Mouse (Mus musculus): ENCODE data around the gene Tmem205. TPM values are rescaled to one million over a fixed set of nuclear protein-coding genes. Genes with fewer than 3 reads are reported as not detected.

Tmem205 gene
- total RNA-seq, 2 experiments from 2014 or later = 11.6 to 11.8 TPM

DNA sequence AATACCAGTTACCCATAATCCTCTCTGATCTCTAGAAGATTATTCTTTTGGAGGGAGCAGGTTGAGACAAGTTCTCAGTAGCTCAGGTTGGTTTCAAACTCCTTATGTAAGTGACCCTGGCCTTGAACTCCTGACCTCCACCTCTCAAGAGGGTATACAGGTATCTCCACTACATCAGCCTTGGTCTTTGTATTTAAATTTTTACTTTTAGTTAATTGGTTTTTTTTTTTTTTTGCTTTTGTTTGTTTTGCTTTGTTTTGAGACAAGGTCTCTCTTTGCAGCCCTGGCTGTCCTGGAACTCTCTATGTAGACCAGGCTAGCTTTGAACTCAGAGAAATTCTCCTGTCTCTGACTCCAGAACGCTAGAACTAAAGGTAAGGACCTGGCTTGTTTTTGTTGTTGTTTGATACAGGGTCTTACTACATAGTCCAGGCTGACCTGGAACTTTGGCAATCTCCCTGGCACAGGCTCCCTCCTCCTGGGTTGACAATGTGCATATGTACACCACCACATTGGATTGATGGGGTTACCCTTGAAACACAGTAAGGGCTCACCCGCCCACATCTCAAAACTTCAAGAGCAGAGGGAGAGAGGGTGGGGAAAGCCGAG, 3.8 kb downstream of the Tmem205 start:
- Histone ChIP-seq H3K27ac (peak overlapping the region; percentile 76), H3K4me3 (no peak overlapping the region)
- intact Hi-C loops (cut with DNase I) = no loop called here
- no peak for TF ChIP-seq CTCF (IDR thresholded peaks at IDR 0.05)
- DNase-seq = no peak

DNA sequence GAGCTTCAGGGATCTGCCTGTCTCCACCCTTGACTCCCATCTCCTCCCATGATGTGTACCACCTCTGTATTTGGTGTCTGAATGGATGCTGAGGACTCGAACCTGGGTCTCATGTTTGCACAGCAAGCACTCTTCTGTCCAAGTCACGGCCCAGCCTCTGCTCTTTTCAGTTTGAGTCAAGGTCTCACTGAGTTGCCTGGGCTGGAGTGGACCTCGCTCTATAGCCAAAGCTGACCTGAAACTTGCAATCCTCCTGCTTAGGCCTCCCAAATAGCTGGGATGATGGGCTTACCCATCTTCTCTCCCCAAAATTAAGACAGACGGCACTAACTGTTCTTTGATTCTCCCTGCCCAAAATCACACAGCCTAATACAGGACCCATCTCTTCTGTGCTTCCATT, 4.3 kb downstream of the Tmem205 start:
- no peak for DNase-seq
- intact Hi-C loops (cut with DNase I) = no loop called here
- TF ChIP-seq CTCF (IDR thresholded peaks at IDR 0.05) = no peak
- H3K27ac ChIP-seq = peak overlapping the region; percentile 76; the same call in 1 of the 2 replicates
- H3K4me3 ChIP-seq = no peak overlapping the region

DNA sequence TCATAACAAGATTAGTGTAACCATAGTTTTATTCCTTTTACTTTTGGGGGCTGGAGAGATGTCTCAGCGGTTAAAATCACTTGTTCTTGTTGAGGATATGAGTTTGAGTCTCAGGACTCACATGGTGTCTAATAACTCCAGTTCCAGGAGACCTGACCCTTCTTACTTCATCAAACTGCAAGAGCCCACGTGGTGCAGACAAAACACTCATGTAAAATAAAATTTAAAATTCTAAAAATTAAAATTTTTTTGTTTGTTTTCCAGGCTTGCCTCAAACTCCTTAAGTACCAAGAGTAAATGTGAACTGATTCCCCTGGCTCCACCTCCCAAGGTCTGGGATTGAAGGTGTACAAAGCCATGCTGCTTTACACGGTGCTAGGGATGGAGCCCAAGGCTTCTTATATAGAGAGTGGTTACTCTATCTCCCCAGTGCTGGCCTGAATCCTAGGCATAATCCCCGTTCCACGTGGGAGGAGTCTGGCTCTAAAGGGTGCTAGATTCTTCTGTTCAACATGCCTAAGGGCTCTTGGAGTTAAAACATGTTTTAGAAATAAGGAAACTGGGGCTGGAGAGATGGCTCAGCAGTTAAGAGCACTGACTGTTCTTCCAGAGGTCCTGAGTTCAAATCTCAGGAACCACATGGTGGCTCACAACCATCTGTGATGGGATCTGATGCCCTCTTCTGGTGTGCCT, 8.5 kb downstream of the Tmem205 start:
- Histone ChIP-seq H3K27ac (peak overlapping the region; percentile 79), H3K4me3 (peak overlapping the region; percentile 92)
- intact Hi-C loops (cut with DNase I) = no loop called here
- no peak for TF ChIP-seq CTCF (IDR thresholded peaks at IDR 0.05)
- no peak for DNase-seq

DNA sequence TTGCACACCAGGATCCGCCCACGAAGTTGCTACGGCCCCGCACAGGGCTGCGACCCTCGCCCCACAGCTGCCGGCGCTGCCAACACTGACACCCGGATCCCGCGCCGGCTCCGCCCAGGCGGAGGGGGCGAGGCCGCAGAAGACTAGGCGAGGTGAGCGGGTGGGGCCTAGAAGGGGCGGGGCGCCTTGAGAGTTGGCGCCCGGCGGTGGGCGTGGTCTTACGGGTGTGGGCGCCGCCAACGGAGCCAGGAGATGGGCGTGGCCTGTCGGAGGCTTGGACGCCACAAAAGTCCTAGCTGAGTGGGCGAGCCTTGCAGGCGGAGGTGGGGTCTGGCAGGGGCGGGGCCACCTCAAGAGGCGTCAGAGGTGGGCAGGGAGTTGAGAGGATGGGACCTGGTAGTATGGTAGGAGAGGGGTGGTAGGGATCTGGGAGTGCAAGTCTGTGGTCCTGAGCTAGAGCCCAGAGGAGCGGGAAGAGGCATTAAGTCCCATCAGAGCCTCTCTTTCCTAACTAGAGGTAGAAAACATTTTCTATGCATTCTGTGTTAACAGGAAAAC, 9.2 kb downstream of the Tmem205 start, which contains the start of gene Rab3d:
Gene Rab3d (minus strand): TSS at position 158 of the 558 bp plus-strand sequence.
- peak within 1 kb of the TSS; percentile 79 for H3K27ac ChIP-seq
- no peak for TF ChIP-seq CTCF (IDR thresholded peaks at IDR 0.05)
- intact Hi-C loops (cut with DNase I) = no loop called here

DNA sequence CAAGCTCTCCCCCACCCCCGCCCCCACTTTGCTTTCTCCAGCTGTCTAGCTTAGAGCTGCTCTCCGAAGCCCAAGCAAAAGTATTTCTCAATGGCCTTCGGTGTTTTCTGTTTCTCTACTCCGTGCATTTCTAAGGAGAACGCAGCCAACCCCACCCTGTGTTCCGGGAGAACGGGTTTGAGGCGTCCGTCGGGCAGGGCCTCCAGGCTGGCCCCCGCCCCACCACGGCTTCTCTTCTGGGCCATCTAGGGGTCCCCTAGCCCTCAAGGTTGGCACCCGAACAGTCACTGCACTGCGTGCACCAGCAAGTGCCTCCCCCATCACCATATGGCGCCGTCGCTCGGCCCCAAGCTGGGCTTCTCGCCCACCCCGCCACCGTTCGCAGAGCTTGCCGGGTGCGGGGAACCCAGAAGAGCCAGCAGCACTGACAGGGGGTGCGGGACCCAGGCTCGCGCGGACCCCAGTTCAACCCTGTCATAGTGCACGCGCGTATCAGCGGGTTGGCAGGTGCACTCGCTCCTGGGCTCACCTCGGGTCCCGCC, 9.8 kb downstream of the Tmem205 start:
- no peak for DNase-seq
- H3K27ac ChIP-seq = peak overlapping the region; percentile 79
- intact Hi-C loops (cut with DNase I) = no loop called here
- TF ChIP-seq CTCF (IDR thresholded peaks at IDR 0.05) = no peak
- peak overlapping the region; percentile 92 for H3K4me3 ChIP-seq

More for the DNA sequence above, 9.2 kb downstream of the Tmem205 start, which contains the start of gene Rab3d:
- DNase-seq = peak; percentile 95
- H3K4me3 ChIP-seq = peak within 1 kb of the TSS; percentile 92

DNA sequence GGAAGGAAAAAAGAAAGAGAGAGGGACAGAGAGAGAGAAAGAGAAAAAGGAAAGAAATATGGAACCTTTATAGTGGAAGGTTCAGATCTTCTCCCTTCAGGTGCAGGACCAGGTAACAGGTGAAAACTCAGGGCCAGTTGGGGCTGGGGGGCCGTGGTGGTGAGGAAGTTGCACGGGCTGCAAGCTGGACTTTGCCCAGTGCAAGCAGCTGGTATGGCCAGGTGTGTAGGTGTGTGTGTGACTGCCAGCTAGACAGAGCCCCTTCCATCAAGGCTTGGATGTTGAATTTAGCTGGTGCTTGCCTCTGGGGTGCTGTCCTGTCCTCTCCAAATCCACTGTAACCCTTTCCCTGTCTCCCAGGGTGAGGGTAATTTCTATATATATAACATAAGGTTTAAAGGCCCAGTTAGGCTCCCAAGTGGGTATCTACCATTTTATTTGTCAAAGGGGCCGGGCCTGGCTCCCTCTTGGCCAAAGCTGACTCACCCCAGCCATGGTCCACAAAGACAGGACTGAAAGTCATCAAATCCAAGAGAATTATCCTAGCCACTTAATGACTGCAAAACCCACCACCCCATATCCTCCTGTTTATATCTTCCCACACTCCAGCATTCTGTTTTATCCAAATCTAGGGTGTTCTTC, 10.4 kb downstream of the Tmem205 start:
- Histone ChIP-seq H3K4me3 (peak overlapping the region; percentile 92), H3K27ac (peak overlapping the region; percentile 79)
- TF ChIP-seq CTCF (IDR thresholded peaks at IDR 0.05) = no peak
- DNase-seq = no peak
- intact Hi-C loops (cut with DNase I) = no loop called here

DNA sequence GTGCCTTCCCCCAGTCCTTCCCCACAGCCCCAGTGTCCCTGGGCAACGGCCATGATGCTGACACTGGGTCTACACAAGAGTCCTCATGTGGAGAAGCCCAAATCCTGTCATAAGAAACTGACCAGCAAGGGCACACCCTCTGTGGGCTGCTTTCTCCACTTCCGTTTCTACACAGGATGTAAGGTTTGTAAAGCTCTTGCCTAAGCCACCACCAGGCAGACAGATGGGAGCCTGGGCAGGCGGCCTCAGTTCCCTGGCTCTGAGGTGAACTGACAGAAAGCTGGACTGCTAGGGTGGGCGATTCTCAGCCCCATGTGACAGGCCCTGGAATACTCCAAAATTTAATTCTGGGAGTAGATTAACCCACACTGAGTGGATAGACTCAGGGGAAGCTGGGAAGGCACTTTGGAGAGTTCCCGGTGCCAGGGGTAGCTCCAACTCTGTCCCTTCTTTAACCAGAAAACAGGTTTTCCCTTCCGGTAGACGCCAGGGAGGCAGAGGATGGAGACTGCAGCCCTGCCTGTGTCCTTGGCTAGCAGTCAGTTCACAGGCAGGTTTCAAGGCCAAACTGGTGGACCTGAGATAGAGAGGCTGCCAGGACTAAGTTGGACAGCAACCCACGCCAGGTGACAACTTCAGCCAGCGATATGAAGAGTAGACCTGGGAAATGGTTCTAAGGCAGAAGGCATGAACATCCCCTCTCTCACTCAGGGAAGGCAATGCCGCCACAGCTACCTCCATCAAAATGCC, 17.7 kb downstream of the Tmem205 start:
- Histone ChIP-seq H3K27ac (no peak overlapping the region), H3K4me3 (no peak overlapping the region)
- intact Hi-C loops (cut with DNase I) = no loop called here
- TF ChIP-seq CTCF (IDR thresholded peaks at IDR 0.05) = no peak
- no peak for DNase-seq

DNA sequence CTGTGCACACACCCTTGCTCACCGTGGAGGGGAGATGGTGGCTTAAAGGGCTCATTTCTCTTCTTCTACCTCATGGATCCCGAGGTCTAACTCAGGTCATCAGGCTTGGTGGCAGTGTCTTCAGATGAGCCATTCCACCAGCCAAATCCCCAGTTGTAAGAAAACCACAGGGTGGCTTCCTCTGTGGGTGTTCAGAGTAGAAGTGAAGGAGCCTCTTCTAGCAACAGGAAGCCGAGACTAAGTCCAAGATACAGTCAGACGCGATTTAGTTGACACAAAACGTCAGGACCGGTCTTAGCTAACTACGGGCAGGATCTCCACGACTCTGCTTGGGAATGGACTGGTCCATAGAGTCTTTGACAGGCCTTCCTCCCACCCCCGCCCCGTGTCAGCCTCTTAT, 19.1 kb downstream of the Tmem205 start:
- no peak overlapping the region for H3K4me3 ChIP-seq
- intact Hi-C loops (cut with DNase I) = no loop called here
- no peak overlapping the region for H3K27ac ChIP-seq

DNA sequence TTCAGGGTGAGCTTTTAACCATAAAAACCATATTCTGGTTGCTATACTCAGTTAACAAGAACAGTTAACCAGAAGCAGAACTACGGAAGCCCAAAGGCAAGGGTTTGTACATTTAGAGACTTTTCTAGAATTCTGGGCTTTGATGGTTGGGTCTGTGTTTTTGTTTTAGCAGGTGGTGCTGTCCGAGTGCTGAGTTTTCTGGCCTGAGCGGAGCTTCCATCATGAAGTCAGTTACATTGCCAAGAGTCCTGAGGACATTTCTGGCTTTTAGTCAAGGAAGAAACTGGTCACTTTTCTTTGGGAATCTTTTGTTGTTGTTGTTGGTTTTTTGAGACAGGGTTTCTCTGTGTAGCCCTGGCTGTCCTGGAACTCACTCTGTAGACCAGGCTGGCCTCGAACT, 23.3 kb downstream of the Tmem205 start:
- intact Hi-C loops (cut with DNase I) = no loop called here
- DNase-seq = no peak

More for the DNA sequence above, 19.1 kb downstream of the Tmem205 start:
- TF ChIP-seq CTCF (IDR thresholded peaks at IDR 0.05) = no peak
- no peak for DNase-seq

DNA sequence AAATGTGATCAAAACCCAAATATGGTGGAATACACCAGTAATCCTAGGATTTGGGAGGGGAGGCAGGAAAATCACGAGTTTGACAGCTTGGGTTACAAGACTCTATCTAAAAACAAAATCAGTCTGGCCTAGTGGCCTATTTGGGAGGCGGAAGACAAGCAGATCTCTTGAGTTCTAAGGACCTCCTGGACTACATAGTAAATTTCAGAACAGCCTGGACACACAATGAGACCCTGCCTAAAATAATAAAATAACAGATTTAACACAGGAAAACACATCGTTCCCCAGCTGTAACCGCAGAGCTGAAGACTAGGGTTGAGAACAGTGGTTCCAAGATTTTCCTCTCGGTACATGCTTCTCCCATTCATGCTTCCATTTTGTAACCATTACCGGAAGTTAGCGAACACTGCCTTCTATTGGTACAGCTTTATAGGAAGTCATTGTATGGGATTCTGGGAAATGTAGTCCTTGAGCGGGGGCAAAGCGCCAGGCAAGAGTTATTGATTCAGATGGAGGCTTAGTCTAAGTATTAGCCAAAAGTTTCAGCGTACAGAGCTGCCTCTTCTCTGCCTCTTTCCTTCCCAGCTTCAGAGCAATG, 26.0 kb downstream of the Tmem205 start:
- DNase-seq = peak; percentile 74
- peak overlapping the region; percentile 72 for H3K4me3 ChIP-seq
- intact Hi-C loops (cut with DNase I) = no loop called here
- TF ChIP-seq CTCF (IDR thresholded peaks at IDR 0.05) = peak; percentile 51
- H3K27ac ChIP-seq = peak overlapping the region; percentile 53; the same call in 1 of the 2 replicates

More for the DNA sequence above, 23.3 kb downstream of the Tmem205 start:
- TF ChIP-seq CTCF (IDR thresholded peaks at IDR 0.05) = no peak
- Histone ChIP-seq H3K27ac (no peak overlapping the region), H3K4me3 (no peak overlapping the region)

DNA sequence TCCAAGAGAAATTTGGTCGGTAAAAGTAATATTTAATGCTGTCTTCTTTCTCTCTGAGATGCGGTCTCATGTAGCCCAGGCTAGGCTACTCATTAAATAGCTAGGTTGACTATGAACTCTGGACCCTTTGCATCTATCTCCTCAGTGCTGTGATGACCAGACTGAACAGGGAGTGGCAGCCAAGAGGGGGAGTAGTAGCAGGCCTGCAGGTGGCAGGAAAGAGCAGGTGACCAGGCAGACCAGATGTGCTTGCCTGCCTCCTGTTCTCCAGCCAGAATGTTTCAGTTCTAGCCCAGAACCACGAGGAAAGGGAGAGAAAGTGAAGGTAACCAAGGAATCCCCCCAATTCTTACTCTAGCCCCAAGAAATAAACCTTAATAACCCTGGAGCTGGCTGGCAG, 38.1 kb downstream of the Tmem205 start:
- no peak overlapping the region for H3K4me3 ChIP-seq
- intact Hi-C loops (cut with DNase I) = no loop called here
- no peak for DNase-seq
- TF ChIP-seq CTCF (IDR thresholded peaks at IDR 0.05) = peak; percentile 14; the same call in 1 of the 2 replicates
- no peak overlapping the region for H3K27ac ChIP-seq

DNA sequence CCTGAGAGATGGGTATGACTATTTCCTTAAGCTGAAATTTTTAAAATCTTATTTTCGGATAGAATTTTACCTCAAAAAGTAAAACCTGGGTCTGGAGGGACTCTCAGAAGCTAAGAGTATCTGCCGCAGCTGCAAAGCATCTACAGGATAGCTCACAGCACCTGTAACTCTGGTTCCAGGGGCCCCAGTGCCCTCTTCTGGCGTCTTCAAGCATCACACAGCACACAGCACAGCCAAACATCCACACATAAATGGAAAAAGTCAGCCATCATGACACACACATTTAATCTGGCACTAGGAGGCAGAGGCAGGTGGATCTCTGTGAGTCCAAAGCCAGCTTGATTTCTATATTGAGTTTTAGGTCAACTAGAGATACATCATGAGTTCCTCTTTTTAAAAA, 50.8 kb downstream of the Tmem205 start:
- TF ChIP-seq CTCF (IDR thresholded peaks at IDR 0.05) = no peak; the same call in 1 of the 2 replicates
- Histone ChIP-seq H3K4me3 (no peak overlapping the region), H3K27ac (no peak overlapping the region)
- DNase-seq = no peak
- intact Hi-C loops (cut with DNase I) = no loop called here

All from gastrocnemius, adult 2 months (tissue).